Mouse (Mus musculus) myocyte (in vitro differentiated cells): ENCODE results near the gene Crygs.

ENCODE experiments used
- MAX ChIP-seq: IDR thresholded peaks from one replicate; pipeline ENCODE4 v1.6.1; 2011; ENCODE audit warnings: low read depth, mild to moderate bottlenecking, control low read depth
- MYOD1 ChIP-seq, 3 experiments: IDR thresholded peaks; one replicate each; pipeline ENCODE4 v1.6.1; 2011; ENCODE audit warnings: control low read depth in 2 of 3, low read depth in 2 of 3, mild to moderate bottlenecking in 2 of 3, moderate library complexity in 1 of 3; ENCODE audit not compliant: insufficient read length in 2 of 3, control insufficient read depth in 1 of 3
- MYOG ChIP-seq, 3 experiments: IDR thresholded peaks; one replicate each; pipeline ENCODE4 v1.6.1; 2011; ENCODE audit warnings: control low read depth in 2 of 3, low read depth in 2 of 3, mild to moderate bottlenecking in 2 of 3; ENCODE audit not compliant: insufficient read length in 2 of 3, control insufficient read depth in 1 of 3, insufficient read depth in 1 of 3
- POLR2A ChIP-seq: IDR thresholded peaks from one replicate; pipeline ENCODE4 v1.6.1; 2011; ENCODE audit warnings: low read depth, mild to moderate bottlenecking, control low read depth, moderate library complexity; ENCODE audit not compliant: insufficient read length
- POLR2AphosphoS2 ChIP-seq: IDR thresholded peaks from one replicate; pipeline ENCODE4 v1.6.1; 2011; ENCODE audit warnings: low read depth, control low read depth; ENCODE audit not compliant: insufficient read length
- SRF ChIP-seq: IDR thresholded peaks from one replicate; pipeline ENCODE4 v1.6.1; 2011; ENCODE audit warnings: low read depth; ENCODE audit not compliant: control insufficient read depth, insufficient read length
- TCF12 ChIP-seq: IDR thresholded peaks from one replicate; pipeline ENCODE4 v1.6.1; 2011; ENCODE audit warnings: mild to moderate bottlenecking, control low read depth; ENCODE audit not compliant: poor library complexity, insufficient read depth, severe bottlenecking

- TF ChIP-seq SRF = no peak
- TF ChIP-seq MYOD1 (IDR thresholded peaks at IDR 0.05; ENCODE audit: control insufficient read depth in 1 of 3, insufficient read length in 2 of 3, low read depth in 2 of 3) = no peak
- TF ChIP-seq TCF12 = no peak
- no peak for TF ChIP-seq POLR2A
- no peak for TF ChIP-seq MAX
- no peak for TF ChIP-seq POLR2AphosphoS2
- no peak for TF ChIP-seq MYOG (IDR thresholded peaks at IDR 0.05; ENCODE audit: control insufficient read depth in 1 of 3, insufficient read depth in 1 of 3, insufficient read length in 2 of 3, low read depth in 2 of 3)
Measured at GRCm38 (mm10) chr16:22797521-22797920, 13.9 kb downstream of the Crygs start.
